Mouse (Mus musculus) forebrain, embryonic 11.5 days (tissue): ENCODE results near the gene Hoxd8. TPM values are rescaled to one million over a fixed set of nuclear protein-coding genes. Genes with fewer than 3 reads are reported as not detected.
A peak's percentile ranks its signal among the peaks of the same experiment; 100 is the strongest.

ENCODE experiments used
- ATAC-seq: fragments of 200-750 bp; cut with Nextera tagmentation; replicated peaks from 2 replicates; pipeline ENCODE4 v1.8.0; 2017; ENCODE audit warnings: moderate TSS enrichment; ENCODE audit not compliant: low FRiP score
- DNase-seq: peaks from one replicate; pipeline ENCODE4 v3.0.0-alpha.2; 2017; ENCODE audit warnings: low spot score
- H3K27ac ChIP-seq: fragments of 300-500 bp; sonication (generic); 2 replicates; pipeline ENCODE4 v1.5.1; 2014; ENCODE audit warnings: low read depth, low read length
- H3K27me3 ChIP-seq: fragments of 300-500 bp; sonication (generic); 2 replicates; pipeline ENCODE4 v1.6.1; 2014; ENCODE audit warnings: mild to moderate bottlenecking, low read length, mixed read lengths; ENCODE audit not compliant: control insufficient read depth, insufficient read depth
- H3K36me3 ChIP-seq: fragments of 300-500 bp; sonication (generic); 2 replicates; pipeline ENCODE4 v1.6.1; 2014; ENCODE audit warnings: mild to moderate bottlenecking, low read length, moderate library complexity, mixed read lengths; ENCODE audit not compliant: control insufficient read depth, insufficient read depth
- H3K4me1 ChIP-seq: fragments of 300-500 bp; sonication (generic); replicated peaks from 2 replicates; pipeline ENCODE4 v1.6.1; 2014; ENCODE audit warnings: low read length, mixed read lengths; ENCODE audit not compliant: control insufficient read depth, insufficient read depth
- H3K4me2 ChIP-seq: fragments of 300-500 bp; sonication (generic); 2 replicates; pipeline ENCODE4 v1.6.1; 2014; ENCODE audit warnings: low read depth, mild to moderate bottlenecking, low read length, moderate library complexity, mixed read lengths; ENCODE audit not compliant: severe bottlenecking
- H3K4me3 ChIP-seq: fragments of 300-500 bp; sonication (generic); 2 replicates; pipeline ENCODE4 v1.5.1; 2014; ENCODE audit warnings: low read depth, low read length
- H3K9ac ChIP-seq: fragments of 300-500 bp; sonication (generic); 2 replicates; pipeline ENCODE4 v1.6.1; 2014; ENCODE audit warnings: low read length
- H3K9me3 ChIP-seq: fragments of 300-500 bp; sonication (generic); 2 replicates; pipeline ENCODE4 v1.6.1; 2016; ENCODE audit warnings: low read length, mixed read lengths; ENCODE audit not compliant: control insufficient read depth
- WGBS: fragments of 180-500 bp; shearing (Covaris S2); extraction: QIAGEN DNeasy Blood & Tissue Kit; methylation state at CpG from one replicate; pipeline ENCODE4 v1.1.7; 2014; 5-methylcytosine and 5-hydroxymethylcytosine counted together
- polyA plus RNA-seq: library from polyadenylated mRNA; unstranded; fragments of >200 nt; fragmentation: Nextera tagmentation; extraction: Ambion mirVana; gene quantifications from 2 replicates; pipeline ENCODE4 v1.2.1, GENCODE M21; 2014

The Hoxd8 gene
- polyA plus RNA-seq, 1 experiment from 2014 or later, result not detected

DNA sequence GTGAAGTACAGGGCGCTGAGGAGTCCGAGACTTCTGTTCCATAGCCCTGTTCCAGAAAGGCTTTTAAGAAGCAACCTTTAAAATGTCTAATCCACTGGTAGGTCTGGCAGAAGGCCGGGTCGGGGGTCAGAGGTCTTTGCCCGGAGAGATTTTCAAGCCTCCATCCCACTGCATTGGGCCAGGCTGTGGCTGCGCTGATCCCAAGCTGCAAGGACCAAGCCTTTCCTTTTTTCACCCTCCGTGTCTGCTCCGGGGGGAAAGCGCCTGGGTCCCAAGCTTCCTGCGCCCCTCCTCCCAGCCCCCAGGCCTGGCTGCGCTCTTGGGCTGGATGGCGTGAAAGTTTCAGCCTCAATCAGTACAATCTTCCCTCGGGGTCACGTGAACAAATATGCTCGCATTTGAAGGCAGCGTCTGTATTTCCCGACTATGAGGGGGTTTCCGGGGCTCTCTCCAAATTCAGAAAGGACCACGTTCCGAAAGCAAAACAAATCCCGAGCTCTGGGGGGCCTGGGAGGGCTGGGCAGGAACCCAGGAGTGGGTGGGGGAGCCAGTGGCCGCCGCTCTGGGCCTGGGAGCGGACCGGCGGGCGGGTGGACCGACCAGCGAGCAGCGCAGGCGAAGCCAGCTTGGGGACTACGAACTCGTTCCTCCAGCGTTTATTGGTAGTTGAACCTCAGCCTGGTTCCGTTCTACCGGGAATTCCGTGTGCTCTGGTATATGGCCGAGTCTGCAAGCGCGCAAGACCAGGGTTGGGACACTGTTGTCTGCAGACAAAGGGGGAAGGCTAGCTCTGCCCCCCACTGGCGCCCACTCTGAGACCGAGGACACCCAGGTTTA is 31.7 kb downstream of the Hoxd8 start:
- Histone ChIP-seq H3K36me3 (no peaks in the 10 kb centered on the region), H3K27me3 (peaks cover 98% of the 10 kb centered on the region), H3K27ac (no peak overlapping the region), H3K9ac (no peak overlapping the region), H3K4me2 (peak overlapping the region; percentile 24; the same call in 1 of the 2 replicates), H3K4me3 (no peak overlapping the region), H3K9me3 (no peaks in the 10 kb centered on the region), H3K4me1 (peaks cover 5% of the 10 kb centered on the region; the same call in 1 of the 2 replicates)
- peak; percentile 62 for DNase-seq
- no peak for ATAC-seq
- WGBS, result under 1% methylated on average over 42 of the region's 42 CpGs

- ATAC-seq (no peak), DNase-seq (peak; percentile 48)
- H3K4me3 ChIP-seq, result no peak overlapping the region
- 2% methylated on average over 15 of the region's 15 CpGs for WGBS
- H3K9me3 ChIP-seq, result no peaks in the 10 kb centered on the region
- no peaks in the 10 kb centered on the region for H3K36me3 ChIP-seq
- no peak overlapping the region for H3K9ac ChIP-seq
- no peak overlapping the region for H3K4me2 ChIP-seq
- H3K4me1 ChIP-seq, result peaks cover 5% of the 10 kb centered on the region; the same call in 1 of the 2 replicates
- no peak overlapping the region for H3K27ac ChIP-seq
- H3K27me3 ChIP-seq, result peaks cover 98% of the 10 kb centered on the region
These were observed 32.5 kb downstream of the Hoxd8 start for GRCm38 (mm10) chr2:74736688-74737577.

DNA sequence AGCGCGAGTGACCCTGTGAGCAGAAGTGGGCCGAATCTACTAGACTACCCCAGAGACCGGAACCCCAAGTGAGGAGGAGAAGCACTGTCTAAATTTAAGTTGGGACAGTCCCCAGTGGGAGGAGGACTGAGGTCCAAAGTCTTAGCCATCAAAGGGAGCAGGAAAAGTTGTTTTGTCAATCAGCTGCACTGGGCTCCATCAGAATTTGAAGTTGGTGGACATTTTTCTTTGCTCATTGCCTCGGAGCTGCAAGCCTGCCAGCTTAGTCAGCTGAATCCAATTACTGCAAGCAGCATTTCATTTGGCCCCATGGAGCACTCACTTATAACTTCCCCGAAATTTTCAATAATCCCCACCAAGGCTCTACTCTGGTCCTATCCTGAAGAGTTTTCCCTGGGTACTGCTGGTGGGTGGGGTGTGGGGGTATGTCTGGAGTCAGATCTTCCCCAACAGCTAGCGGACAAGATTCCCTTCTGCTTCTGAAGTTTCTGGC is 33.2 kb downstream of the Hoxd8 start:
- no peak overlapping the region for H3K4me2 ChIP-seq
- H3K9me3 ChIP-seq, result no peaks in the 10 kb centered on the region
- no peak overlapping the region for H3K27ac ChIP-seq
- peaks cover 5% of the 10 kb centered on the region; the same call in 1 of the 2 replicates for H3K4me1 ChIP-seq
- H3K9ac ChIP-seq, result no peak overlapping the region
- no peaks in the 10 kb centered on the region for H3K36me3 ChIP-seq
- ATAC-seq (no peak), DNase-seq (peak; percentile 52)
- 3% methylated on average over 7 of the region's 7 CpGs for WGBS
- peaks cover 98% of the 10 kb centered on the region for H3K27me3 ChIP-seq
- H3K4me3 ChIP-seq, result no peak overlapping the region

- Histone ChIP-seq H3K4me3 (no peak overlapping the region), H3K27me3 (peaks cover 97% of the 10 kb centered on the region), H3K4me2 (no peak overlapping the region), H3K36me3 (no peaks in the 10 kb centered on the region), H3K27ac (no peak overlapping the region), H3K4me1 (peaks cover 5% of the 10 kb centered on the region; the same call in 1 of the 2 replicates), H3K9ac (no peak overlapping the region), H3K9me3 (no peaks in the 10 kb centered on the region)
- ATAC-seq (no peak), DNase-seq (peak; percentile 51)
- under 1% methylated on average over 20 of the region's 20 CpGs for WGBS
These were observed 34.4 kb downstream of the Hoxd8 start for GRCm38 (mm10) chr2:74738623-74739475.

GRCm38 (mm10) chr2:74739476-74739800 is 35.0 kb downstream of the Hoxd8 start:
- Histone ChIP-seq H3K9me3 (no peaks in the 10 kb centered on the region), H3K27ac (no peak overlapping the region), H3K36me3 (no peaks in the 10 kb centered on the region), H3K4me2 (no peak overlapping the region), H3K27me3 (peaks cover 98% of the 10 kb centered on the region), H3K4me3 (no peak overlapping the region), H3K9ac (no peak overlapping the region), H3K4me1 (peaks cover 5% of the 10 kb centered on the region; the same call in 1 of the 2 replicates)
- DNase-seq (no peak), ATAC-seq (no peak)
- WGBS, result 3% methylated on average over 2 of the region's 2 CpGs

GRCm38 (mm10) chr2:74739869-74740268 is 35.5 kb downstream of the Hoxd8 start:
- no peak overlapping the region for H3K27ac ChIP-seq
- H3K9ac ChIP-seq, result no peak overlapping the region
- no peaks in the 10 kb centered on the region for H3K9me3 ChIP-seq
- ATAC-seq, result no peak
- no peak overlapping the region for H3K4me2 ChIP-seq
- no peaks in the 10 kb centered on the region for H3K36me3 ChIP-seq
- no peak for DNase-seq
- H3K4me3 ChIP-seq, result no peak overlapping the region
- WGBS, result 2% methylated on average over 14 of the region's 14 CpGs
- H3K4me1 ChIP-seq, result peaks cover 5% of the 10 kb centered on the region; the same call in 1 of the 2 replicates
- peaks cover 98% of the 10 kb centered on the region for H3K27me3 ChIP-seq

DNA sequence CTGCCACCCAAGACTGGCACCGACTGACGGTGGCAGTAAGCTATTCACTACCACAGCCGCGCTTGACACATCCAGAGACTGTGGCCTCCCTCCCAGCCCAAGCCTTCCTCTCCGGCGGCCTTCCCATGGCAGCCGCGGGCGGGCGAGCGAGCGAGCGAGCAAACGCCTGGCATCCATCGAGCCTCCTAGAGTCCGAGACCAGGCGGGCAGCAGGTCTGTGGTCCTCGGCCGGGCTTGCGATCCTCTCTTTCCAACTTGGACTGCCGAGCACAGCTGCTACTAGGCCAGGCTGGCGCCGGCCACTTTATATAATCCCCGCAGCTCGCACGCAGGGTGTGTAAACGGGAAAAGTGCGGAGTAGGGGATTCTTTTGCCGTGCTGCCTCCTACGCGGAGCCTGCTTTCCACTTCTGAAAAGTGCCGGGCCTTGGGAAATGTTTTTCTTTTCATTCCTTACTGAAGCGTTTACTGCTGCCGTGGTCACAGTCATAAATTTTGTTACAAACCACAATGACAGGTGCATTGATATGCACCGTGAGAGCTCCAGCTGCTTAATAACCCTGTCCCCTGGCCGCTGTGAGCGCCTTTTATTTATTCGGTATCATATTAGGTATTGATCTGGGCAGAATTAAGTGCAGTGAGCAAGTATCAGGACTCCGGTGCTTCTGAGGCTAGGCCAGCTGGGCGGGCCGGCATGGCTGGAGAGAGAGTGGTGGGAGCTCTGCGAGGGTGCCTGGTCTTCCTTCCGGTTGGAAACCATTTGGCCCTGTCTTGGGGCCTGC is 36.1 kb downstream of the Hoxd8 start:
- no peak overlapping the region for H3K27ac ChIP-seq
- H3K27me3 ChIP-seq, result peaks cover 98% of the 10 kb centered on the region
- DNase-seq, result peak; percentile 64
- no peak overlapping the region for H3K4me2 ChIP-seq
- H3K36me3 ChIP-seq, result no peaks in the 10 kb centered on the region
- no peak for ATAC-seq
- no peaks in the 10 kb centered on the region for H3K9me3 ChIP-seq
- peaks cover 5% of the 10 kb centered on the region; the same call in 1 of the 2 replicates for H3K4me1 ChIP-seq
- no peak overlapping the region for H3K9ac ChIP-seq
- no peak overlapping the region for H3K4me3 ChIP-seq
- under 1% methylated on average over 43 of the region's 43 CpGs for WGBS
